Comparison of ENCODE assay signal across 11 mouse cellular contexts in the genomic region with DNA sequence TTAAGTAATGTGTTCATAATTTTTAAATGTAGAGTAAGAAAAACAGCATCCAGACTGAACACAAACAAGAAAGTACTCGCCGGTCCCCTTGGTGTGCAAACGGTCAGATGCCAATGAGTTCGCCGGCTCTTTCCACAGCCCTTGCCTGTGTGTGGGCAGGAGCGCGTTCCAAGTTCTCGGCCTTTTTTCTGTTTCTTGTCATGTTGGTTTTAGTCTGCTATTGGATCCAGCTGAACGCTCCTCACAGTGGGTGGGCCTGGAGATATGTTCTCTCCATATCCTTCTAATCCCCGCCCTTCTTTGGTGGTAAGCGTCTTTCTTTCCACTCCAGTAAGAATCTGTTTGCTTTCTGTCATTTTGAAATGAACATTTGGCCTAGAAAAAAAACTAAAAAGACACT.
A peak's percentile ranks its signal among the peaks of the same experiment; 100 is the strongest.
DNase-seq lines count a peak whose midpoint lies in the region; TF ChIP-seq lines count a peak whose summit lies in the region.
"Had no signal": no experiment of that assay in that cellular context is flagged by ENCODE, and none has a peak within 500 bp of the region (broad histone marks: within the 10 kb centered on the region; RNA-seq: fewer than 3 reads in every experiment).

No protein-coding gene starts in this region.

- no peaks in the 10 kb centered on the region for H3K36me3 ChIP-seq in kidney, adult 2 months (ENCODE audit: control insufficient read depth, insufficient read depth, low read length)
- H3K36me3 ChIP-seq: G1E had no signal

- H3K4me3 ChIP-seq in kidney, adult 2 months (ENCODE audit: insufficient read depth, low read depth, low read length) = no peak overlapping the region

- no peaks in the 10 kb centered on the region for H3K4me1 ChIP-seq in kidney, adult 2 months (ENCODE audit: control insufficient read depth, insufficient read depth, low read length)

- no peak overlapping the region for H3K27ac ChIP-seq in kidney, adult 2 months (ENCODE audit: insufficient read depth, low read depth, low read length)

- DNase-seq in adrenal gland, postnatal 10 days = peak; percentile 6
- DNase-seq in adrenal gland, postnatal 14 days = no peak
- peak; percentile 35 for DNase-seq in kidney, postnatal 10 days
- no peak for DNase-seq in kidney, adult 2 months
- DNase-seq in brain, embryonic 14.5 days (ENCODE audit: low read depth) = peak; percentile 23
- DNase-seq in lung, postnatal 4 days = peak; percentile 39 to 54
- no peak for DNase-seq in T-cell, adult 2 months (ENCODE audit: low spot score)
- DNase-seq in adipocyte (ENCODE audit: low spot score) = no peak
- DNase-seq: adrenal gland, postnatal 36 days; spleen, adult 18-20 months had no signal

- no peak for TF ChIP-seq POLR2A in kidney, adult 2 months (IDR thresholded peaks at IDR 0.05; ENCODE audit: low read depth, low read length)
- TF ChIP-seq POLR2A in brain, embryonic 14.5 days (IDR thresholded peaks at IDR 0.05; ENCODE audit: borderline replicate concordance, extremely low read depth, insufficient read depth, insufficient read length, poor library complexity, severe bottlenecking) = no peak

- 53% methylated on average over 11 of the region's 11 CpGs for WGBS in kidney, adult 2 months

- no peaks in the 10 kb centered on the region for H3K27me3 ChIP-seq in kidney, adult 2 months (replicated peaks; ENCODE audit: control insufficient read depth, insufficient read depth, low read length)

- TF ChIP-seq CTCF in kidney, adult 2 months (conservative IDR thresholded peaks at IDR 0.05; ENCODE audit: insufficient read depth, insufficient read length, low read depth, low read length) = no peak
- TF ChIP-seq CTCF in brain, embryonic 14.5 days (IDR thresholded peaks at IDR 0.05; ENCODE audit: borderline replicate concordance, extremely low read depth, insufficient read depth, insufficient read length) = no peak

Comparison
In these comparisons a context has a peak if more than half of its experiments do, and no peak if none do; other contexts are left out.
1. DNase-seq: peak in adrenal gland, postnatal 10 days (single experiment), kidney, postnatal 10 days (single experiment), brain, embryonic 14.5 days (single experiment) and lung, postnatal 4 days (2 of 2); none in adrenal gland, postnatal 14 days (single experiment), kidney, adult 2 months (single experiment), T-cell, adult 2 months (single experiment) and adipocyte (single experiment).